Mouse (Mus musculus) kidney, adult 2 months (tissue): Measurements from ENCODE around the gene Foxo6.
A peak's percentile ranks its signal among the peaks of the same experiment; 100 is the strongest.

Experiments used
- CTCF ChIP-seq: fragments of 200-500 bp; conservative IDR thresholded peaks from 2 replicates; pipeline ENCODE4 v1.5.1; 2011; ENCODE audit warnings: low read depth, mild to moderate bottlenecking, control low read depth, low read length, moderate library complexity, mixed read lengths; ENCODE audit not compliant: insufficient read depth, insufficient read length
- POLR2A ChIP-seq: fragments of 200-500 bp; IDR thresholded peaks from one replicate; pipeline ENCODE4 v1.6.1; 2011; ENCODE audit warnings: low read depth, low read length, control low read depth

DNA sequence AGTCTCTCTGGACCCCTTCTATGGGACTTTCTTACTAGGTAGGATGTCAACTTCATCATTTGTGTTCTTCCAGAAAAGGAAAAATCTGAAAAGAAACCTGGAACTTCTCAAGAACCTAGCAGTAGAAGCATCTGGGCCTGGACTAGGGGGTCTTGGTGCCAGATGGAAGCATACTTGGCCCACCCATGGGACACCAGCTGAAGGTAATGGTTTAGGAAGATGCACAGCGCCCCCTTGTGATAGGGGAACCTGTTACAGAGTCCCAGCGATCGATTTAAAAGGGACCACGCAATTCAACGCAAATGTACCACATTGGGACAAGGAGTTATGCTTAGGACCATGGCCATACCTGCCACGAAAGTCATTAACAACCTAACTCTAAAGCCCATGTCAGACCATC, 36.0 kb upstream of the Foxo6 start:
- peak; percentile 72 for TF ChIP-seq CTCF
- TF ChIP-seq POLR2A = no peak
